Mouse (Mus musculus) Patski (cell line): ENCODE measurements around the gene Pdss2. TPM values are rescaled to one million over a fixed set of nuclear protein-coding genes. Genes with fewer than 3 reads are reported as not detected.

Experiments
- ATAC-seq: fragments of 100-300 bp; one replicate; pipeline ENCODE4 v1.8.0; 2021
- CTCF ChIA-PET: fragments of 350-600 bp; sonication (Branson Sonifier 250); formaldehyde crosslinking; loops from one replicate; lab custom pipeline; 2022; ENCODE audit warnings: inconsistent platforms; lab: Charles Lee
- POLR2A ChIA-PET: fragments of 350-600 bp; sonication (Branson Sonifier 250); formaldehyde crosslinking; loops from one replicate; lab custom pipeline; 2022; ENCODE audit warnings: antibody characterized with exemption, inconsistent platforms; lab: Charles Lee
- DNase-seq: peaks from one replicate; pipeline ENCODE4 v3.0.0-alpha.2; 2011; ENCODE audit warnings: low read depth, low spot score
- H3K27me3 ChIP-seq: fragments of 371-371 bp; one replicate; pipeline ENCODE4 v1.5.1; 2021
- CTCF ChIP-seq: fragments of 100-300 bp; IDR thresholded peaks from one replicate; pipeline ENCODE4 v1.5.1; 2021
- in situ Hi-C: fragments of 300-500 bp; cut with MboI; formaldehyde crosslinking; loops from 3 replicates; pipeline ENCODE4 v1.11.1; 2018; ENCODE audit warnings: low pct_unique_long_range_greater_than_20kb, mixed read lengths
- polyA plus RNA-seq: library from polyadenylated mRNA; unstranded; gene quantifications from one replicate; pipeline ENCODE4 v1.2.3, GENCODE M21; 2021

The Pdss2 gene
- polyA plus RNA-seq, 1 experiment from 2014 or later = 14.1 TPM

GRCm38 (mm10) chr10:43308105-43308810 lies 87.0 kb downstream of the Pdss2 start:
- ChIA-PET POLR2A (no interaction called here), CTCF (interaction anchor here (0.9 kb wide), 1 partner anchor 9 kb away, joined by 3 read pairs; no protein-coding TSS in a partner anchor)
- in situ Hi-C loops = no loop called here
- H3K27me3 ChIP-seq = no peaks in the 10 kb centered on the region
- ATAC-seq (no peak), DNase-seq (no peak)
- TF ChIP-seq CTCF = no peak

GRCm38 (mm10) chr10:43310781-43311392 lies 89.6 kb downstream of the Pdss2 start:
- no peak for DNase-seq
- ChIA-PET CTCF (interaction anchor here (1.2 to 1.7 kb wide), 3 partner anchors 9 to 29 kb away, joined by 3 to 9 read pairs (median 4); no protein-coding TSS in a partner anchor), POLR2A (no interaction called here)
- in situ Hi-C loops = no loop called here
- peak; percentile 31 for ATAC-seq
- H3K27me3 ChIP-seq = no peaks in the 10 kb centered on the region
- TF ChIP-seq CTCF = no peak

GRCm38 (mm10) chr10:43312211-43312610 lies 90.9 kb downstream of the Pdss2 start:
- ChIA-PET POLR2A (no interaction called here), CTCF (interaction anchor here (1.7 kb wide), 1 partner anchor 10 kb away, joined by 9 read pairs; no protein-coding TSS in a partner anchor)
- H3K27me3 ChIP-seq = no peaks in the 10 kb centered on the region
- TF ChIP-seq CTCF = no peak
- DNase-seq (no peak), ATAC-seq (no peak)
- in situ Hi-C loops = no loop called here

- DNase-seq (no peak), ATAC-seq (no peak)
- H3K27me3 ChIP-seq = no peaks in the 10 kb centered on the region
- ChIA-PET POLR2A (interaction anchor here (0.6 kb wide), 1 partner anchor 588 kb away, joined by 5 read pairs; no protein-coding TSS in a partner anchor), CTCF (interaction anchor here (1.7 kb wide), 1 partner anchor 11 kb away, joined by 9 read pairs; no protein-coding TSS in a partner anchor)
- in situ Hi-C loops = no loop called here
- no peak for TF ChIP-seq CTCF
Measured at GRCm38 (mm10) chr10:43312658-43313417, 91.6 kb downstream of the Pdss2 start.

GRCm38 (mm10) chr10:43315228-43315627 lies 93.9 kb downstream of the Pdss2 start:
- in situ Hi-C loops = no loop called here
- DNase-seq = no peak

GRCm38 (mm10) chr10:43317327-43317951 lies 96.2 kb downstream of the Pdss2 start:
- ATAC-seq (no peak), DNase-seq (no peak)
- in situ Hi-C loops = no loop called here
- CTCF ChIA-PET = interaction anchor here (1.3 to 1.5 kb wide), 2 partner anchors 9 to 16 kb away, joined by 3 read pairs; no protein-coding TSS in a partner anchor
- POLR2A ChIA-PET = no interaction called here
- no peak for TF ChIP-seq CTCF
- no peaks in the 10 kb centered on the region for H3K27me3 ChIP-seq

More at GRCm38 (mm10) chr10:43315228-43315627, 93.9 kb downstream of the Pdss2 start:
- TF ChIP-seq CTCF = peak; percentile 49
- POLR2A ChIA-PET = no interaction called here
- CTCF ChIA-PET = interaction anchor here (1.3 kb wide), 1 partner anchor 90 kb away, joined by 3 read pairs; no protein-coding TSS in a partner anchor
- H3K27me3 ChIP-seq = no peaks in the 10 kb centered on the region
- ATAC-seq = no peak

GRCm38 (mm10) chr10:43321019-43321418 lies 99.7 kb downstream of the Pdss2 start:
- no peak for ATAC-seq
- POLR2A ChIA-PET = no interaction called here
- in situ Hi-C loops = no loop called here
- DNase-seq = no peak
- no peak for TF ChIP-seq CTCF
- CTCF ChIA-PET = no interaction called here
- H3K27me3 ChIP-seq = no peaks in the 10 kb centered on the region

- ChIA-PET POLR2A (no interaction called here), CTCF (interaction anchor here (1.2 kb wide), 1 partner anchor 18 kb away, joined by 3 read pairs; no protein-coding TSS in a partner anchor)
- in situ Hi-C loops = no loop called here
- DNase-seq = no peak
- ATAC-seq = no peak
- no peak for TF ChIP-seq CTCF
- H3K27me3 ChIP-seq = no peaks in the 10 kb centered on the region
Measured at GRCm38 (mm10) chr10:43322446-43323178, 101.3 kb downstream of the Pdss2 start.

- ATAC-seq (no peak), DNase-seq (no peak)
- H3K27me3 ChIP-seq = no peaks in the 10 kb centered on the region
- CTCF ChIA-PET = no interaction called here
- TF ChIP-seq CTCF = no peak
- in situ Hi-C loops = no loop called here
- POLR2A ChIA-PET = no interaction called here
Measured at GRCm38 (mm10) chr10:43323386-43323785, 102.1 kb downstream of the Pdss2 start.
